Mouse (Mus musculus) brain, embryonic 14.5 days (tissue): ENCODE measurements around the gene Hddc3. TPM values are rescaled to one million over a fixed set of nuclear protein-coding genes. Genes with fewer than 3 reads are reported as not detected.
"Not testable (repeated sequence)": the region's sequence is repeated elsewhere in the genome, so short reads cannot be mapped to it uniquely, and the experiment has no call there.

Experiments
- DNase-seq: peaks from one replicate; pipeline ENCODE4 v3.0.0-alpha.2; 2011; ENCODE audit warnings: low read depth
- CTCF ChIP-seq: fragments of 200-500 bp; IDR thresholded peaks from 2 replicates; pipeline ENCODE4 v1.5.1; 2012; ENCODE audit warnings: inconsistent platforms, mild to moderate bottlenecking, moderate library complexity, borderline replicate concordance; ENCODE audit not compliant: insufficient read depth, insufficient read length; ENCODE audit errors: extremely low read depth
- POLR2A ChIP-seq: fragments of 200-500 bp; IDR thresholded peaks from 2 replicates; pipeline ENCODE4 v1.6.1; 2012; ENCODE audit warnings: mild to moderate bottlenecking, inconsistent platforms, borderline replicate concordance; ENCODE audit not compliant: poor library complexity, insufficient read depth, insufficient read length, severe bottlenecking; ENCODE audit errors: extremely low read depth
- polyA plus RNA-seq: library from polyadenylated mRNA; depleted of rRNA; stranded (reverse); fragments of >200 nt; gene quantifications from 2 replicates; pipeline ENCODE4 v1.2.3, GENCODE M21; 2012; rRNA removed

The Hddc3 gene
- polyA plus RNA-seq, 1 experiment = 45.0 TPM

GRCm38 (mm10) chr7:80387633-80388543, 45.0 kb downstream of the Hddc3 start, which contains the start of gene Fes:
Gene Fes (minus strand): TSS chr7:80387946.
- DNase-seq = no peak
- TF ChIP-seq CTCF (no peak), POLR2A (no peak)

DNA sequence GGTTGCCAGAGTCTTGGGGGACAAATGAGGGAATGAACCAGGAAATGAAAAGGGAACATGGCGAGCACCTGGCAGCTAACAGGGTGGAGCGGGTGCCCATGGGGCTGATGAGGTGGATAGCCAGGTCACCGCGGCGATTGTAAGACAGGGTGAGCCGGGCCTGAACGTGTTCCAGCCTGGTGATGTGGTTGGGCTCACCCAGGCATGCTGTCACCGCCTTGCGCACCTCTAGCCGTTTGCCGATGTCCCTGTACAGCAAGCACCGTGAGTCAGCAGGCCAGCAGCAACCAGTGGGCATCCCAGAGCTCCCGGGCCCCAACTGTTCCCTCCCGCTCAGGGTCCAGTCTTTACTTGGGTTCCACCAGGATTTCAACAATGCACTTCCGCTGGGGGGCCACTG, 49.2 kb downstream of the Hddc3 start:
- DNase-seq = no peak
- no peak for TF ChIP-seq CTCF
- no peak for TF ChIP-seq POLR2A

GRCm38 (mm10) chr7:80394600-80394999, 51.7 kb downstream of the Hddc3 start:
- no peak for DNase-seq
- TF ChIP-seq CTCF (no peak), POLR2A (no peak)

DNA sequence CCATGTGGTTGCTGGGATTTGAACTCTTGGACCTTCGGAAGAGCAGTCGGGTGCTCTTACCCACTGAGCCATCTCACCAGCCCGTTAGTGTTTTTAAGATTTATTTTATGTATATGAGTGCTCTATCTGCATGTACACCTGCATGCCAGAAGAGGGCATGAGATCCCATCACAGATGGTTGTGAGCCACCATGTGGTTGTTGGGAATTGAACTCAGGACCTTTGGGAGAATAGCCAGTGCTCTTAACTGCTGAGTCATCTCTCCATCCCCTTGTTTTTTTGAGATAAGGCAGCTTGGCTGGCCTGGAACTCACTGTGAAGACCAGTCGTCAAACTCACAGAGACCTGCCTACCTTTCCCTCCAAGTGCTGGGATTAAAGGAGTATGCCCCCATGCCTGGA, 53.5 kb downstream of the Hddc3 start:
- not testable (repeated sequence) for DNase-seq

- no peak for DNase-seq
- no peak for TF ChIP-seq POLR2A
Measured at GRCm38 (mm10) chr7:80397986-80398385, 55.1 kb downstream of the Hddc3 start.

DNA sequence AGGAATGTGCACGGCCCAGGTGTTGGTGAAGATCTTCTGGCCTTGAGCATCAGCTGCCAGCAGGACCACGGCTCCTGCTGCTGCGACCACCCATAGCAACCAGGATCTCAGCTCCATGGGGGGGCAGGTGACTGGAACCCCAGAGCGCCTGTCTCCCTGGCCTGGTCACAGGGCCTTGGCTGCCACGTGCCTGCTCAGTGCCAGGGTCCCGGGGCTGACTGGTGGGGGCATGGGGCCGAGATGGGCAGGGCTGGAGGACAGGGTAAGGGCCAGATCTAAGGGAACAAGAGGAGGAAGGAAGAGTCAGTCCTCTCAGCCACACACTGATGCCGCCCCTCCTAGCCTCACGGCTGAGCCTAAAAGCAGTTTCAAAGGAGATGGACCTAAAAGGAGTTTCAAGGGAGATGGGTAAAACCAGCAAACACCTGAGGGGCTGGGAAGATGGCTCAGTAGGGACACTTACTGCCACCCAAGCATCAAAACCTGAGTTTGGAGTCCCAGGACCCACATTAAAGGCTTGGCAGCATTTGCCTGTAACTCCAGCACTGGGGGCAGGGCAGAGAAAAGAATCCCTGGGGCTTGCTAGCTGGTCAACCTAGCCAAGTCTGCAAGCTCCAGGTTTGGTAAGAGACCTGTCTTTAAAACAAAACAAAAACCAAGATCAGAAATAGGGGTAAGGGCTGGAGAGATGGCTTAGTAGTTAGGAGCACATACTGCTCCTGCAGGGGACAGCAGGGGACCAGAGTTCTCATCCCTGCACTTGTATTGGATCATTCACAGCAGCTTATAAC, 55.9 kb downstream of the Hddc3 start:
- DNase-seq = no peak
- TF ChIP-seq POLR2A (no peak), CTCF (no peak)

- TF ChIP-seq POLR2A = no peak
- no peak for TF ChIP-seq CTCF
- peak; percentile 38 for DNase-seq
Measured at GRCm38 (mm10) chr7:80400099-80400498, 57.2 kb downstream of the Hddc3 start.

Other genes starting within 250 kb of the Hddc3 start
- 230 and 297 TPM in 2 replicates for gene Idh2, start 227.7 kb upstream of the Hddc3 start, polyA plus RNA-seq
- gene Sema4b, start 156.3 kb upstream of the Hddc3 start, polyA plus RNA-seq = 14.7 and 23.6 TPM in 2 replicates
- 25.7 and 31.1 TPM in 2 replicates for gene Cib1, start 110.3 kb upstream of the Hddc3 start, polyA plus RNA-seq
- gene Gdpgp1, start 110.2 kb upstream of the Hddc3 start, polyA plus RNA-seq = 2.3 and 3.4 TPM in 2 replicates
- 0.79 and 1.2 TPM in 2 replicates for gene Ttll13, start 96.7 kb upstream of the Hddc3 start, polyA plus RNA-seq
- 50.9 and 65.2 TPM in 2 replicates for gene Ngrn, start 81.9 kb upstream of the Hddc3 start, polyA plus RNA-seq
- gene Vps33b, start 73.5 kb upstream of the Hddc3 start, polyA plus RNA-seq = 25.5 and 34.0 TPM in 2 replicates
- 37.3 and 62.3 TPM in 2 replicates for gene Prc1, start 48.7 kb upstream of the Hddc3 start, polyA plus RNA-seq
- 22.2 and 30.1 TPM in 2 replicates for gene Rccd1, start 18.6 kb upstream of the Hddc3 start, polyA plus RNA-seq
- 73.6 and 85.0 TPM in 2 replicates for gene Unc45a, start 2.1 kb upstream of the Hddc3 start, polyA plus RNA-seq
- 59.9 and 78.3 TPM in 2 replicates for gene Man2a2, start 28.3 kb downstream of the Hddc3 start, polyA plus RNA-seq
- gene Fes, start 44.8 kb downstream of the Hddc3 start, polyA plus RNA-seq = 7.1 and 8.0 TPM in 2 replicates
- 13.3 and 22.8 TPM in 2 replicates for gene Furin, start 62.3 kb downstream of the Hddc3 start, polyA plus RNA-seq
- 10.8 and 11.7 TPM in 2 replicates for gene Blm, start 192.0 kb downstream of the Hddc3 start, polyA plus RNA-seq